22 mouse cellular contexts compared by ENCODE assay signal in the genomic region with DNA sequence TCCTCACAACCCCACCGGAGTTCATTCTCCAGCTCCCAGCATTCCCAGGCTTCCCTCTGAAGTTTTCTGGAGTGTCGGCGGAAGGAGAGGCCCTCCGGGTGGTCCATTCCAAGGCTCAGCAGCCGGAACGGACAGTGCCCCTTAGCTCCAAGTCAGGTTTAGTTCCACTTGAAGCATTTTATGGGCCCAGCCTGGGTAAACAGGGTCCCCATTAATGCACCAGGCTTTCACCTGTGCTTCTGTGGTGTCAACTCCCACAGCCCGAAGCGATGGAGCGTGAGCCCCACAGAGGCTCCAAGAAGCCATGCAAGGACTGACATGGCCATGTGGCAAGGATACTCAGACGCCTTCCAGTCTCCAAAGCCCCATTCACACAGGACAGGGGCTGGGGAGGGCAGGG.
DNase-seq lines count a peak whose midpoint lies in the region; ATAC-seq and TF ChIP-seq lines count a peak whose summit lies in the region.
"Had no signal": no experiment of that assay in that cellular context is flagged by ENCODE, and none has a peak within 500 bp of the region (broad histone marks: within the 10 kb centered on the region; RNA-seq: fewer than 3 reads in every experiment).

No protein-coding gene starts in this region.

- H3K27ac ChIP-seq in hindbrain, embryonic 15.5 days (replicated peaks): no peak overlapping the region
- no peak overlapping the region for H3K27ac ChIP-seq in hindbrain, embryonic 12.5 days
- H3K27ac ChIP-seq in kidney, embryonic 15.5 days: no peak overlapping the region
- H3K27ac ChIP-seq in kidney, adult 2 months (ENCODE audit: insufficient read depth, low read depth, low read length): no peak overlapping the region
- no peak overlapping the region for H3K27ac ChIP-seq in kidney, postnatal 0 days
- H3K27ac ChIP-seq: embryonic facial prominence, embryonic 10.5 days; embryonic facial prominence, embryonic 12.5 days; forebrain, embryonic 13.5 days; forebrain, embryonic 15.5 days had no signal

- no peaks in the 10 kb centered on the region for H3K36me3 ChIP-seq in hindbrain, embryonic 15.5 days
- H3K36me3 ChIP-seq in hindbrain, embryonic 12.5 days: no peaks in the 10 kb centered on the region
- H3K36me3 ChIP-seq in kidney, embryonic 15.5 days: no peaks in the 10 kb centered on the region
- no peaks in the 10 kb centered on the region for H3K36me3 ChIP-seq in kidney, adult 2 months (ENCODE audit: control insufficient read depth, insufficient read depth, low read length)
- H3K36me3 ChIP-seq in kidney, postnatal 0 days (ENCODE audit: insufficient read depth, low read length): no peaks in the 10 kb centered on the region
- H3K36me3 ChIP-seq: embryonic facial prominence, embryonic 10.5 days; embryonic facial prominence, embryonic 12.5 days; forebrain, embryonic 15.5 days; G1E had no signal

- H3K4me3 ChIP-seq in hindbrain, embryonic 15.5 days: no peak overlapping the region
- H3K4me3 ChIP-seq in hindbrain, embryonic 12.5 days: no peak overlapping the region
- H3K4me3 ChIP-seq in kidney, embryonic 15.5 days (replicated peaks): no peak overlapping the region
- H3K4me3 ChIP-seq in kidney, adult 2 months (ENCODE audit: insufficient read depth, low read depth, low read length): no peak overlapping the region
- no peak overlapping the region for H3K4me3 ChIP-seq in kidney, postnatal 0 days (replicated peaks; ENCODE audit: low read depth, low read length)
- H3K4me3 ChIP-seq: embryonic facial prominence, embryonic 10.5 days; embryonic facial prominence, embryonic 12.5 days; forebrain, embryonic 13.5 days; forebrain, embryonic 15.5 days had no signal

- H3K27me3 ChIP-seq in hindbrain, embryonic 15.5 days: no peaks in the 10 kb centered on the region
- H3K27me3 ChIP-seq in hindbrain, embryonic 12.5 days: no peaks in the 10 kb centered on the region
- peaks cover 82% of the 10 kb centered on the region for H3K27me3 ChIP-seq in kidney, embryonic 15.5 days
- no peaks in the 10 kb centered on the region for H3K27me3 ChIP-seq in kidney, adult 2 months (replicated peaks; ENCODE audit: control insufficient read depth, insufficient read depth, low read length)
- 0 out of 2 replicates have a peak, but pooled peaks cover 7% of the 10 kb centered on the region for H3K27me3 ChIP-seq in kidney, postnatal 0 days (ENCODE audit: insufficient read depth, low read length)
- H3K27me3 ChIP-seq: embryonic facial prominence, embryonic 12.5 days; forebrain, embryonic 13.5 days; forebrain, embryonic 15.5 days had no signal

- TF ChIP-seq CTCF in kidney, adult 2 months (conservative IDR thresholded peaks at IDR 0.05; ENCODE audit: insufficient read depth, insufficient read length, low read depth, low read length): no peak
- no peak for TF ChIP-seq CTCF in kidney, postnatal 0 days (IDR thresholded peaks at IDR 0.05; ENCODE audit: low read depth)

- H3K9me3 ChIP-seq in hindbrain, embryonic 15.5 days: no peaks in the 10 kb centered on the region
- no peaks in the 10 kb centered on the region for H3K9me3 ChIP-seq in hindbrain, embryonic 12.5 days (replicated peaks)
- no peaks in the 10 kb centered on the region for H3K9me3 ChIP-seq in kidney, embryonic 15.5 days (replicated peaks)
- no peaks in the 10 kb centered on the region for H3K9me3 ChIP-seq in kidney, postnatal 0 days (replicated peaks; ENCODE audit: low read length)
- H3K9me3 ChIP-seq: embryonic facial prominence, embryonic 10.5 days; embryonic facial prominence, embryonic 12.5 days; forebrain, embryonic 13.5 days; forebrain, embryonic 15.5 days; G1E had no signal

- H3K4me2 ChIP-seq in hindbrain, embryonic 15.5 days: no peak overlapping the region
- no peak overlapping the region for H3K4me2 ChIP-seq in hindbrain, embryonic 12.5 days (replicated peaks)
- H3K4me2 ChIP-seq in kidney, embryonic 15.5 days: peak overlapping the region; percentile 7; the same call in 1 of the 2 replicates
- H3K4me2 ChIP-seq in kidney, postnatal 0 days (ENCODE audit: low read length): no peak overlapping the region
- H3K4me2 ChIP-seq: embryonic facial prominence, embryonic 12.5 days; forebrain, embryonic 13.5 days; forebrain, embryonic 15.5 days had no signal

- ATAC-seq in hindbrain, embryonic 15.5 days (ENCODE audit: low FRiP score, low read depth): 0 out of 2 replicates have a peak, but pooled peaks have one; percentile 23
- no peak for ATAC-seq in hindbrain, embryonic 12.5 days (ENCODE audit: low FRiP score)
- peak; percentile 86 for ATAC-seq in kidney, embryonic 15.5 days (replicated peaks; ENCODE audit: low FRiP score)
- ATAC-seq in kidney, postnatal 0 days (replicated peaks; ENCODE audit: low FRiP score, low read depth): peak; percentile 62; the same call in 1 of the 2 replicates
- ATAC-seq: activated CD4-positive, CD25-positive, alpha-beta regulatory T cell, adult 4 months; CD4-positive, CD25-positive, alpha-beta regulatory T cell, adult 4 months; forebrain, embryonic 13.5 days; forebrain, embryonic 15.5 days; Patski had no signal

- no peak for TF ChIP-seq POLR2A in kidney, adult 2 months (IDR thresholded peaks at IDR 0.05; ENCODE audit: low read depth, low read length)

- DNase-seq in kidney, adult 2 months: no peak
- DNase-seq in kidney, postnatal 0 days (ENCODE audit: low spot score): peak; percentile 63
- no peak for DNase-seq in kidney, adult 18-20 months
- DNase-seq: adrenal gland, adult 8-10 months; adrenal gland, postnatal 14 days; adrenal gland, postnatal 36 days; B cell, adult 2 months; cerebellum, adult 11-12 months; cerebellum, adult 2 months; cerebellum, adult 9-10 months; cerebellum, postnatal 25 days had no signal

- no peak overlapping the region for H3K9ac ChIP-seq in hindbrain, embryonic 15.5 days
- no peak overlapping the region for H3K9ac ChIP-seq in hindbrain, embryonic 12.5 days
- no peak overlapping the region for H3K9ac ChIP-seq in kidney, embryonic 15.5 days
- H3K9ac ChIP-seq in kidney, postnatal 0 days (ENCODE audit: low read depth, low read length): no peak overlapping the region
- H3K9ac ChIP-seq: embryonic facial prominence, embryonic 12.5 days; forebrain, embryonic 13.5 days; forebrain, embryonic 15.5 days had no signal

- H3K4me1 ChIP-seq in hindbrain, embryonic 15.5 days (replicated peaks): no peaks in the 10 kb centered on the region
- H3K4me1 ChIP-seq in hindbrain, embryonic 12.5 days: peaks cover 9% of the 10 kb centered on the region; the same call in 1 of the 2 replicates
- peaks cover 20% of the 10 kb centered on the region for H3K4me1 ChIP-seq in kidney, embryonic 15.5 days
- H3K4me1 ChIP-seq in kidney, adult 2 months (ENCODE audit: control insufficient read depth, insufficient read depth, low read length): no peaks in the 10 kb centered on the region
- H3K4me1 ChIP-seq in kidney, postnatal 0 days (replicated peaks; ENCODE audit: insufficient read depth, low read length): 0 out of 2 replicates have a peak, but pooled peaks cover 4% of the 10 kb centered on the region
- H3K4me1 ChIP-seq: embryonic facial prominence, embryonic 10.5 days; forebrain, embryonic 13.5 days; forebrain, embryonic 15.5 days had no signal

- 85% methylated on average over 10 of the region's 10 CpGs for WGBS in hindbrain, embryonic 15.5 days
- 83% methylated on average over 10 of the region's 10 CpGs for WGBS in hindbrain, embryonic 12.5 days
- 43% methylated on average over 10 of the region's 10 CpGs for WGBS in kidney, embryonic 15.5 days
- 52% methylated on average over 10 of the region's 10 CpGs for WGBS in kidney, adult 2 months
- WGBS in kidney, postnatal 0 days: 37% methylated on average over 10 of the region's 10 CpGs
